Mouse (Mus musculus) CD4-positive, CD25-positive, alpha-beta regulatory T cell, adult 4 months (primary cell): ENCODE data around the gene Unkl. TPM values are rescaled to one million over a fixed set of nuclear protein-coding genes. Genes with fewer than 3 reads are reported as not detected.
A peak's percentile ranks its signal among the peaks of the same experiment; 100 is the strongest.
"Not testable (repeated sequence)": the region's sequence is repeated elsewhere in the genome, so short reads cannot be mapped to it uniquely, and the experiment has no call there.

ENCODE experiments used
- ATAC-seq: one replicate; pipeline ENCODE4 v1.8.0; 2017
- polyA plus RNA-seq, 2 experiments: library from polyadenylated mRNA; unstranded; fragments of 100-300 nt; shearing (Covaris generic); gene quantifications; one replicate each; pipeline ENCODE4 v1.2.1; 2017

Gene Unkl
- polyA plus RNA-seq, 2 experiments from 2014 or later = 18.4 to 30.0 TPM

DNA sequence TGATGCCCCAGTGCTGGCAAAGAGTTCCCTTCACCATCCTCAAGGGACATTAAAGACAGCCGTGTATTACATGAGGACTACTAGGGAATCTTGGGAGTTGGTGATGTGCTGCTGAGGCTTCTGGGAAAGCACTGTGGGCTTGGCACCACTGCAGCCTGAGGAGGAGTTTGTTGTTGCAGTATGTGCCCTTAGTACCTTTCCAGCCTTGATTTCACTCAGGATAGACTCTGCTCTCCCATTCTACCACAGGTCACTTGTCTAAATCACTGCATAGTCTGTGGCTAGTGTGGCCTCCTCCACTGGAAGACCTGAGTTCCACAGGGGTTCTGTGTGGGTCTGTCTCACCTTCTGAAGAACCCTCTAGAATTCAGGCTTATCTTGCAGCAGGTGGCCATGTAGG lies 32.5 kb downstream of the Unkl start:
- ATAC-seq = no peak

DNA sequence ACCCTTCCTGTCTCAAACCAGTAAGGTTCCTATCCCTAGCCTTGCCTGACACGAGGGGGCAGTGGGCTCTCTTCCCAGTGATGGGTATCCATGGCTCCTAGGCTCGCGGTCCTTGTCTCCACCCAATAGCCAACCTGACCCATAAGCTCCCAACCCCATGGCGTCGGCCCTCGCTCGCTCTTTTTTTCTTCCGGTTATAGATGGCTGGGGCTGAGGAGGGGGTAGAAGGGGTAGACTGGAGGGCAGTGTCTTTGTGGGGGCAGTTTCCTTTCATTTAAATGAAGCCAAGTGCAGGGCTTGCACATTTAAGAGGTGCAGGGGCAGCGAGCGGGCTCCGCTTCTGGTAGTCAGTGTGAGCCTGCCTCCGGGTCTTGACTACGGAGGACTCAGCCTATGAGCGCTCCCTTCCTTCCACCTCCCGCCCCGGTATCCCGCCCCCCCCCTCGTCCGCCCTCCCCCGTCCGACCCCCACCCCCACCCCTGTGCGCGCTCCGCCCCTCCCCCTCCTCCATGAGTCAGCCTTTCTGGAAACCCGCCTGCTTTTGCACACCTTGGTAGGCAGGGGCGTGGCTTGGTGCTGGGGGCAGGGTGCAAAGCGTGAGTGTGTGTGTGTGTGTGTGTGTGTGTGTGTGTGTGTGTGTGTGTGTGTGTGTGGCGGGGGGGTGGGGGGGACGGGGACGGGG lies 33.8 kb downstream of the Unkl start:
- peak; percentile 32 for ATAC-seq

DNA sequence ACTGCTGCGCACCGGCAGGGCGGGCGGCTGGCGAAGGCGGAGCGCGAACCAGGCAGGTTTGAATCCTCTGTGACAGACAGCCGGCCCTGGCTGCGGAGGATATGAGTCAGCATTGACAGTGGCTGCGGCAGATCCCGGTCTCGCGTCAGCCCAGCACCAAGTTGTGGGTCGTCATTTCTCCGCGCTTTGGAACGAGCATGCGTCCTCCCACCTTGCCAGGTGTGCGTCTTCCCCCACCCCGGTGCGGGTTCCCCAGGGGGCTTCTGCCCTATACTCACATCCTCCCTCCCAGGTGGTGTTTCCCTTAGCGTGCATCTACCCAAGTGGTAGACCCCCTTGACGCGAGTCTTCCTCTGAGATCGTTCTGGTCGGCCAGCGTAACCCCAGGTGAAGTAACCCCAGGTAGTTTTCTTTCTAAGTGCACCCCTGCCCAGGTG lies 34.3 kb downstream of the Unkl start:
- peak; percentile 60 for ATAC-seq

DNA sequence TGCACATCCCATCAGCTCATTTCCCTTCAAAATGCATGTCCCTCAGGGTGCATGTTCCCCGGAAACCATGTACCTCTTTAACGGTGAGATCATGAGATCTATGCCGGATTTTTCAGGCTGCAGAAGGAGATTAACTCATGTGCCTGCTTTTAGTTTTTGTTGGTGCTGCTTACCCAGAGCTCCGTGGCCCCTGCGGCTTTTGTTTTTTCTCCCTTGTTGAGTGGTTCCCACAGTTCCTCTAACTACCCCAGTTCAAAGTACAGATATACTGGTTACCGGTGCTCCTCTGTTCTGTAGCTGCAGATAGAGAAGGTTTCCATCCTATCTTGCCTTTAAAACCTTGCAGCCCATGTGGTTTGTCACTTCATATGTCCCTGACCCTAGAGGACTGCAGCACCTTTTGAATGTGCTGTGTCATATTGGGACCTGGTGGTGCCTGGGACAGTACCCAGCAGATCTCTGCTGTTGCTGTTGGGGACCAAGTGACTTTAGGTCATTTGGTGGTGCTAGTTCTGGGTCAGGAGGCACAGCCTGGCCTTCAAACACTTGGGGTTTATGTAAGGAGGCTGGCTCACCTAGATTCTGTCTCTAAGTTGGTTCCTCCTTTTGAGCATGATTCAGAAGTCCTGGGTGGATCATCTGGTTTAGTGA lies 34.9 kb downstream of the Unkl start:
- ATAC-seq = peak; percentile 5

GRCm38 (mm10) chr17:25224586-25225222 lies 36.5 kb downstream of the Unkl start:
- peak; percentile 79 for ATAC-seq

DNA sequence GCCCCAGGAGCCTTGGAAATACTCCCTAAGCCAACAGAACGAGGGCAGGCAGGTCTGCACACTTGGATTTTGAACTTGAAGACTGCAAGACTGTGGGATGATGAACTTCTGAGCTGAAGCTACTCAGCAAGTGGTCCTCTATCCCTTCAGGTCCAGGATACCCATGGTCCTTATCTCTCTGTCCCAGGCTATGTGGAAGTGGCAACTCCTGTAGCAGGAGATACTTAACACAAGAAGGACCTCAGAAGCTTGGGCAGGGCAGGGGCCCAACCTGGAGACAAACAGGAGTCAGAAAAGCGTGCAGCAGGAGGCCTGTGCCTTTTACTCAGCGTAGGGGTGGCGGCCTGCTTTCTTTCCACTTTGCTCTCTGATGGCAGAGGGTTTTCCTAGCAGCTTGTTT lies 37.5 kb downstream of the Unkl start:
- ATAC-seq = no peak

GRCm38 (mm10) chr17:25227991-25228390 lies 39.8 kb downstream of the Unkl start:
- ATAC-seq = no peak

GRCm38 (mm10) chr17:25230014-25230655 lies 41.9 kb downstream of the Unkl start:
- not testable (repeated sequence) for ATAC-seq

GRCm38 (mm10) chr17:25230700-25231099 lies 42.5 kb downstream of the Unkl start:
- no peak for ATAC-seq

GRCm38 (mm10) chr17:25231621-25232020 lies 43.4 kb downstream of the Unkl start:
- ATAC-seq = not testable (repeated sequence)

DNA sequence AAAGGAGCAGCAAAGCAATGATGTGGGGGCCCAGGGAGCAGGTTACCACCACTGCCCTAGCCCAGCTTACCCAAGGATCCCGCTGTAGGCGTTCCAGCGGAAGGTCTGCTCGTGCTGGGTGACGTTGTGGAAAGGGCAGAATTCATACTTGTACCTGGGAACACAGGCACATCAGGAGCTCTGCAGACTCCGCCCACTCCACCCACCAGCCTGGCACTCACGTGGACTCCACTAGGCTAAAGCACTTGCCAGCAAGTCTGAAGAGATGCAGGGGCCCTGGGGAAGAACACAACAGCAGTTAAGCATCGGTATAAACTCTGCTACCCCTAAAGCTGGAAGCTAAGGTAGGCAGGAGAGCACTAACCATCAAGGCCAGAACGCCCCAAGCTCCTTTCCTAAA lies 47.4 kb downstream of the Unkl start:
- no peak for ATAC-seq

DNA sequence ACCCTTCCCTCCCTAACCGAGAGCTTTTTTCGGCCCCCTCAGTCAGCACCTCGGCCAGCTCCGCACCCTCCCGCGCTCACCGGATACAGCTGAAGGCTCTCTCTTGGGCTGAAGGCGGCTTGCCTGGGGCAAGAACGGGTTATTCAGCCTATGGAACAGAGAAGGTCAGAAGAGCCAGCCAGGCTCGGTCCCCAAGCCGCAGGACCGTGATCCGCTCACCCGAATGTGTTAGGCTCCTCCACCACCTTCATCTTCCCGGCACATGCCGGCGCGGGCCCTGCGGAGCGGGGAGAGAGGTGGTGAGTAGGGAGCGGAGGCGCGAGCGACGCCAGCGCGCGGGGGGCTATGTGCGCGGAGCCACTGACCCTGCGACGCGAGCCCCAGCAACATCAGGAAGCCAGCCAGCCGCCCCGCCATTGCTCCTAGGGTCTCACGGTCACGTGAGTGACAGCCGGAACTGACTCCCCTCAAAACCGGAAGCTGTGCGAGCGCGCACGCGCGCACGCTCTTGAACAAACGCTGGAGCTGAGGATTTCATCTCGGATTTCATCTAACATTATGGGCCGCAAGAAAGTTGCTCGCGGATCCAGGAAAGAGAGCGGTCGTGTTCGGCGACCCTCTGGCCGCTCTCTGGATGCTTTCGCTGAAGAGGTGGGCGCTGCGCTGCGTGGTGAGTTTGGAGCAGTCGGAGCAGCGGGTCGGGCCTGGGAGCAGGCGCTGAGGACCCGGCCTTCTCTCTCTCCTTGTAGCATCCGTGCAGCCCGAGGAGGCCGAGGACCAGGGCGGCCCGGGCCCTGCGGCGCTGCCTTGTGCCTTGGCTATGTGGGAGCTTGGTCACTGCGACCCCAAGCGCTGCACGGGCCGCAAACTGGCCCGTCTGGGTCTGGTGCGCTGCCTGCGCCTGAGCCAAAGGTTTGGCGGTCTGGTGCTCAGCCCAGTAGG lies 51.8 kb downstream of the Unkl start, which contains the start of the genes Gnptg and Tsr3:
Gene Gnptg, minus strand, starts transcription at position 430 of the 942 bp plus-strand sequence.
Gene Tsr3, plus strand, starts transcription at position 476 of the 942 bp plus-strand sequence.
- peak; percentile 92 for ATAC-seq

DNA sequence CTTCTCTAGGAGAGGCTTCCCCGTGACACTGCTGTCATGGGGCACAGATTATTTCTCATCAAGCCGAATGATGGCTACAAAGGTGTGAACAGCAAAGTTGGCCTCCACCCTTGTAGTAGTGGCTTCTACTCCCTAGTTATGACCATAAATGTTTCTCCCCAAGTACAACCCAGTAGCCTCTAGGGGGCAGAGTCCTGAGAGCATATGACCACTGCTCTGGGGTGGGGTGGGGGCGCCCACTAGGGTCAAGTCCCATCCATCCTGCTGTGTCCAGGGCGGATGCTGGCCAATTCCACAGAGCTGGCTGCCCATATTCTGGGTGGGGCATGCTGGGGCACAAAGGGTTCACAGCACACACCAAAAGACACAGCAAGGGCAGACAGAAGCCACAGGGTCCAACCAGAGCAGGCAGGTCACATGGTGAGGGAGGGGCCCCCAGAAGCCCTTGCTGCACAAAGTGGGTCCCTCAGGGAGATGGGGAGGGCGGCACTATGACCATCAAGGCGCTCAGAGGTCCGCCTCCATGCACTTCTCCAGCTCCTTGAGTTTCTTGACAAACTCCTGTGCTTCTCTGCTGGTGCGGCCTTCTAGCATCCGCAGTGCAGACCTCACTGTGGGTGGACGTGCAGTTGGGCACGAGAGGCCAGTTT lies 55.1 kb downstream of the Unkl start:
- no peak for ATAC-seq

DNA sequence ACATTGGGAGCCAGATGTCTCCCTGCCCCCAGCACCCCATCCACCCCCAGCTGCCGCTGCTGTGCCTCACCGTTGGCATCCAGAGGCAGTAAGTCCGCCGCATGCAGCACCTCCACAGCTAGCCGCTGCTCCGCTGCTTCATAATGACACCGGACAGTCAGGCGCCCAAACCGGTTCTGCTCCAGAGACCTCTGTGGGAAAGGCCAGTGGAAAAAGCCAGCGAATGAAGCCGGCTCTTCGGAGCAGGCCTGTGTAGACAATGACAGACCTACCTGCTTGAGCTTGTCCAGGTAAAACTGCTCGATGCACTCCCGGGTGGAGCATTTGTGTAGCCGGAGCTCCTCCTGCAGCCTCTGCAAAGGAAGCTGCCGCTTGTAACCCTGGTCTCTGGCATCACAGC lies 56.0 kb downstream of the Unkl start:
- no peak for ATAC-seq

GRCm38 (mm10) chr17:25248033-25248750 lies 60.0 kb downstream of the Unkl start:
- ATAC-seq = peak; percentile 84

- no peak for ATAC-seq
Observed at GRCm38 (mm10) chr17:25250181-25250835, 62.1 kb downstream of the Unkl start.

GRCm38 (mm10) chr17:25252643-25253042 lies 64.4 kb downstream of the Unkl start:
- no peak for ATAC-seq

DNA sequence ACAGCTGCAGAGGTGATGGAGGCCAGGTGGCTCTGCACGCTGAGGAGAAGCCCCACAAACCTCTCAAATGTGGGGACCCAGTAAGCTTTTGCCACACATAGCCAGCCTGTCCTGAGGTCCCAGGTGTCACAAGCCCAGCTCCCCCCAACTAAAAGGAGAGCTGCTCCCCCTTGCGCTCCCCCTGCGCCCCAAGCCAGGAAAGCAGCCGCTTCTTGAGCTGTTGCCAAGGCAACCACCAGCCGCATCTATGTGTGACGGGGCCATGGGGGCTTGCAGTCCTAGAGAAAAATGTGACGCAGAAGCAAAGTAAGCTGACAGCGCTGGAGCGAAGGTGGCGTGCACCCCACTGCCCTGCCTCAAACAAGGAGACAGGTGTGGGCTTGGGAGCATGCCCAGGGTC lies 65.6 kb downstream of the Unkl start:
- no peak for ATAC-seq

DNA sequence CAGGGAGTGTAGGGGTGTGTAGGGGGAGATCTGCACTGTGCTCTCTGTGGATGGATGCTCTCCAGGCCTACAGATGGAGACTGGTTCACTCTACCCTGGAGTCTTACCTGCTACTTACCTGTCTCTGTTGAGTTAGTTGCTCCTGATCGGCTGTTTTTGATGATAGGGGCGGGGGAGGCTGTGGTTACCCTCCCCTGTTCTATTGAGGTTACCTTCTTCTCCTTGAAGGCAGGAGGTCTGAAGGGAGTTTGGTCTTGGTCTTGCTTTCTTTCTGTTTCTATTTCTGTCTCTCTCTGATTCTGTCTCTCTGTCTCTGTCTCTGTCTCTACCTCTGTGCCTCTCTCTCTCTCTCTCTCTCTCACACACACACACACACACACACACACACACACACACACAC lies 66.9 kb downstream of the Unkl start:
- peak; percentile 36 for ATAC-seq

GRCm38 (mm10) chr17:25256140-25256754 lies 68.0 kb downstream of the Unkl start, which contains the start of gene Baiap3:
Baiap3 (minus strand) TSS chr17:25256364.
- ATAC-seq = no peak
